Mouse (Mus musculus) midbrain, embryonic 11.5 days (tissue): ENCODE results near the gene Kazald1. TPM values are rescaled to one million over a fixed set of nuclear protein-coding genes. Genes with fewer than 3 reads are reported as not detected.

Experiments used
- ATAC-seq: fragments of 200-750 bp; cut with Nextera tagmentation; 2 replicates; pipeline ENCODE4 v1.8.0; 2017; ENCODE audit warnings: moderate TSS enrichment, moderate library complexity; ENCODE audit not compliant: low FRiP score
- DNase-seq: peaks from one replicate; pipeline ENCODE4 v3.0.0; 2015; ENCODE audit warnings: low spot score; ENCODE audit errors: missing footprints
- H3K27ac ChIP-seq: fragments of 300-500 bp; sonication (generic); 2 replicates; pipeline ENCODE4 v1.5.1; 2014; ENCODE audit warnings: low read depth, low read length
- H3K27me3 ChIP-seq: fragments of 300-500 bp; sonication (generic); 2 replicates; pipeline ENCODE4 v1.6.1; 2014; ENCODE audit warnings: mild to moderate bottlenecking, low read length, moderate library complexity, mixed read lengths; ENCODE audit not compliant: control insufficient read depth, insufficient read depth
- H3K36me3 ChIP-seq: fragments of 300-500 bp; sonication (generic); 2 replicates; pipeline ENCODE4 v1.6.1; 2014; ENCODE audit warnings: mild to moderate bottlenecking, low read length, moderate library complexity, mixed read lengths; ENCODE audit not compliant: control insufficient read depth, insufficient read depth
- H3K4me1 ChIP-seq: fragments of 300-500 bp; sonication (generic); 2 replicates; pipeline ENCODE4 v1.6.1; 2014; ENCODE audit warnings: low read length; ENCODE audit not compliant: control insufficient read depth, insufficient read depth
- H3K4me2 ChIP-seq: fragments of 300-500 bp; sonication (generic); 2 replicates; pipeline ENCODE4 v1.6.1; 2014; ENCODE audit warnings: mild to moderate bottlenecking, moderate library complexity
- H3K4me3 ChIP-seq: fragments of 300-500 bp; sonication (generic); 2 replicates; pipeline ENCODE4 v1.5.1; 2014; ENCODE audit warnings: low read depth, low read length
- H3K9ac ChIP-seq: fragments of 300-500 bp; sonication (generic); 2 replicates; pipeline ENCODE4 v1.6.1; 2014; ENCODE audit warnings: low read length
- H3K9me3 ChIP-seq: fragments of 300-500 bp; sonication (generic); 2 replicates; pipeline ENCODE4 v1.6.1; 2016; ENCODE audit warnings: low read length; ENCODE audit not compliant: control insufficient read depth
- WGBS: fragments of 180-500 bp; shearing (Covaris S2); extraction: QIAGEN DNeasy Blood & Tissue Kit; methylation state at CpG from one replicate; pipeline ENCODE4 v1.1.7; 2014; 5-methylcytosine and 5-hydroxymethylcytosine counted together
- polyA plus RNA-seq: library from polyadenylated mRNA; unstranded; fragments of >200 nt; fragmentation: Nextera tagmentation; extraction: Ambion mirVana; gene quantifications from 2 replicates; pipeline ENCODE4 v1.2.1, GENCODE M21; 2014

The Kazald1 gene
- polyA plus RNA-seq, 1 experiment from 2014 or later = 0.38 TPM

DNA sequence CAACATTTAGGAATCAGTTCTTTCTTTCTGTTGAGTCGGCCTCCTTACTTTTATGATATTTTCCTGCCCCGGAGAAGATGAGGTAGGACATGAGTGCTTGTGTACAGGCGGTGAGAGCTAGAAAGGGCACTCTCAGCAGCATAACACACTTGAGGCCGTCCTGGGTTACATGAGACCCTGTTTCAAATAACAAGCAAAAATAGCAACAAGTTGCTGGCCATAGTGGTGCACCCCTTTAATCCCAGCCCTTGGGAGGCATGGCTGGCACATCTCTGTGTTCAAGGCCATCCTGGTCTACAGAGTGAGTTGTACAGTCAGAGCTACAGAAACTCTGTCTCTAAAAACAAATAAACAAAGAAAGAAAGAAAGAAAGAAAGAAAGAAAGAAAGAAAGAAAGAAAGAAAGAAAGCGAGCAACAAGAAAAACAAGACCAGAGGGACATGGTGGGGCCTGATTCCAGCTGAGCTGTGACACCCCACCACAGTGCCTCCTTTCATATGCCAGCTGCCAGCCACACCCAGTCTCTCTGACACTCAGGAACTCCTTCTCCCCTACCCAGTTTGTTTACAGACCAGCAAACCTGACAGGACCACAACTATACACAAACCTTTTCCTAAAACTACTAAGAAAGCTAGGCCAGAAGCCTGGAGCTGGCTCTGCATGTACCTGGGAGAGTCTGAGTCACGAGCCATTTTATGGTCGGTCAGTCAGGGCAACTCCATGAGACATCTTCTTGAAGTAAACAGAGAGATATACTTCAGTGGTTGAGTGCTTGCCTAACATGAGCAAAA, 17.9 kb upstream of the Kazald1 start:
- H3K4me1 ChIP-seq = peaks cover 15% of the 10 kb centered on the region
- H3K27me3 ChIP-seq = no peaks in the 10 kb centered on the region
- peak overlapping the region; percentile 50 for H3K4me2 ChIP-seq
- peak overlapping the region; percentile 64 for H3K9ac ChIP-seq
- no peak for ATAC-seq
- WGBS = 83% methylated on average over 7 of the region's 7 CpGs
- no peaks in the 10 kb centered on the region for H3K36me3 ChIP-seq
- H3K4me3 ChIP-seq = no peak overlapping the region; the same call in 1 of the 2 replicates
- no peak for DNase-seq
- no peak overlapping the region; the same call in 1 of the 2 replicates for H3K27ac ChIP-seq
- H3K9me3 ChIP-seq = no peaks in the 10 kb centered on the region

- H3K27me3 ChIP-seq = no peaks in the 10 kb centered on the region
- no peak for DNase-seq
- peak overlapping the region; percentile 50 for H3K4me2 ChIP-seq
- H3K36me3 ChIP-seq = no peaks in the 10 kb centered on the region
- no peak for ATAC-seq
- peak overlapping the region; percentile 56 for H3K4me3 ChIP-seq
- peaks cover 15% of the 10 kb centered on the region for H3K4me1 ChIP-seq
- WGBS = 51% methylated on average over 7 of the region's 7 CpGs
- no peaks in the 10 kb centered on the region for H3K9me3 ChIP-seq
- peak overlapping the region; percentile 97 for H3K27ac ChIP-seq
- peak overlapping the region; percentile 64 for H3K9ac ChIP-seq
These were observed 17.3 kb upstream of the Kazald1 start for GRCm38 (mm10) chr19:45057724-45058112.

- H3K27me3 ChIP-seq = no peaks in the 10 kb centered on the region
- peaks cover 15% of the 10 kb centered on the region for H3K4me1 ChIP-seq
- peak overlapping the region; percentile 56 for H3K4me3 ChIP-seq
- peak overlapping the region; percentile 97 for H3K27ac ChIP-seq
- ATAC-seq (peak; percentile 94), DNase-seq (peak; percentile 100)
- WGBS = under 1% methylated on average over 34 of the region's 34 CpGs
- peak overlapping the region; percentile 88 for H3K9ac ChIP-seq
- H3K9me3 ChIP-seq = no peaks in the 10 kb centered on the region
- H3K4me2 ChIP-seq = peak overlapping the region; percentile 64
- H3K36me3 ChIP-seq = no peaks in the 10 kb centered on the region
These were observed 16.8 kb upstream of the Kazald1 start for GRCm38 (mm10) chr19:45058113-45058839.

DNA sequence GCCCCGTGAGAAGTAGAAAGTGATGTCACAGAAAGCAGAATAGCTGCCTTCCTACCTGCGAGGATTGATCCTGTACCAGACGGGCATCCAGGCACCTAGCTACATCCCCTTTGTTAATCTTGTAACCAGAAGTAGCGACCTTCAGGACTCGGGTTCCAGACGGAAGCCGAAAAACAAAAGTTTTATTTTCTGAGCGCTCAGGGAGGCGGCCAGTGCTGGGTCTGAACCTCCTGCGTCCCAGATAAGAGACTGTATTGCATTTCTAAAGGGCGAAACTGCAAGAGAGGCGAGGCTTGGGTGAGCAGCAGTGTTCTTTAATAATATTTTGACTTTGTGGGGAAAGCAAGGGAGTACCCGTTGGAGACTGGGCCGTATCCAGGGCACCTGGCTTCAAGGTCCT, 16.2 kb upstream of the Kazald1 start:
- WGBS = 1% methylated on average over 14 of the region's 14 CpGs
- Histone ChIP-seq H3K36me3 (no peaks in the 10 kb centered on the region), H3K27me3 (no peaks in the 10 kb centered on the region; the same call in 1 of the 2 replicates), H3K9me3 (no peaks in the 10 kb centered on the region), H3K9ac (peak overlapping the region; percentile 88), H3K4me2 (peak overlapping the region; percentile 64), H3K27ac (peak overlapping the region; percentile 97), H3K4me1 (peaks cover 15% of the 10 kb centered on the region), H3K4me3 (peak overlapping the region; percentile 56)
- no peak for ATAC-seq
- DNase-seq = no peak

- Histone ChIP-seq H3K27ac (no peak overlapping the region), H3K4me2 (0 out of 2 replicates have a peak overlapping the region, but pooled peaks have one; percentile 1), H3K27me3 (peaks cover 43% of the 10 kb centered on the region), H3K4me1 (peaks cover 8% of the 10 kb centered on the region; the same call in 1 of the 2 replicates), H3K9me3 (no peaks in the 10 kb centered on the region), H3K4me3 (no peak overlapping the region), H3K9ac (0 out of 2 replicates have a peak overlapping the region, but pooled peaks have one; percentile 18), H3K36me3 (no peaks in the 10 kb centered on the region)
- DNase-seq (peak; percentile 90), ATAC-seq (peak; percentile 55; the same call in 1 of the 2 replicates)
- 45% methylated on average over 20 of the region's 20 CpGs for WGBS
These were observed 11.3 kb upstream of the Kazald1 start for GRCm38 (mm10) chr19:45063565-45064292.

GRCm38 (mm10) chr19:45065226-45065625, 9.8 kb upstream of the Kazald1 start:
- Histone ChIP-seq H3K27me3 (peaks cover 43% of the 10 kb centered on the region), H3K27ac (no peak overlapping the region), H3K4me3 (no peak overlapping the region), H3K4me1 (peaks cover 5% of the 10 kb centered on the region; the same call in 1 of the 2 replicates), H3K9ac (0 out of 2 replicates have a peak overlapping the region, but pooled peaks have one; percentile 20), H3K9me3 (no peaks in the 10 kb centered on the region), H3K4me2 (no peak overlapping the region), H3K36me3 (no peaks in the 10 kb centered on the region)
- ATAC-seq = no peak
- WGBS = 3% methylated on average over 21 of the region's 21 CpGs
- peak; percentile 87 for DNase-seq

- no peak for ATAC-seq
These were observed 7.9 kb upstream of the Kazald1 start for GRCm38 (mm10) chr19:45067170-45067569.

GRCm38 (mm10) chr19:45067758-45068510, 7.1 kb upstream of the Kazald1 start:
- no peak overlapping the region for H3K4me3 ChIP-seq
- ATAC-seq (no peak), DNase-seq (peak; percentile 76)
- H3K4me2 ChIP-seq = no peak overlapping the region
- 84% methylated on average over 7 of the region's 7 CpGs for WGBS
- H3K27me3 ChIP-seq = peaks cover 43% of the 10 kb centered on the region
- H3K36me3 ChIP-seq = no peaks in the 10 kb centered on the region
- no peaks in the 10 kb centered on the region for H3K9me3 ChIP-seq
- peaks cover 5% of the 10 kb centered on the region; the same call in 1 of the 2 replicates for H3K4me1 ChIP-seq
- no peak overlapping the region for H3K27ac ChIP-seq
- H3K9ac ChIP-seq = no peak overlapping the region

More at GRCm38 (mm10) chr19:45067170-45067569, 7.9 kb upstream of the Kazald1 start:
- H3K4me1 ChIP-seq = peaks cover 5% of the 10 kb centered on the region; the same call in 1 of the 2 replicates
- peak; percentile 82 for DNase-seq
- H3K9me3 ChIP-seq = no peaks in the 10 kb centered on the region
- H3K27me3 ChIP-seq = peaks cover 43% of the 10 kb centered on the region
- no peaks in the 10 kb centered on the region for H3K36me3 ChIP-seq
- H3K4me3 ChIP-seq = no peak overlapping the region
- no peak overlapping the region for H3K27ac ChIP-seq
- WGBS = 24% methylated on average over 17 of the region's 17 CpGs
- no peak overlapping the region for H3K4me2 ChIP-seq
- no peak overlapping the region for H3K9ac ChIP-seq
